Mouse (Mus musculus) left cerebral cortex, adult 18-20 months (tissue): ENCODE results near the gene Srrm3. TPM values are rescaled to one million over a fixed set of nuclear protein-coding genes. Genes with fewer than 3 reads are reported as not detected.

Source experiments
- DNase-seq, 2 experiments: peaks; one replicate each; pipeline ENCODE4 v3.0.0; 2021 to 2022; ENCODE audit warnings: low spot score in 2 of 2, mixed read lengths in 1 of 2
- total RNA-seq, 2 experiments: library from RNA; stranded (reverse); gene quantifications; 2 replicates each; pipeline ENCODE4 v1.2.3; 2021

Gene Srrm3
- total RNA-seq, 2 experiments from 2014 or later: 94.9 to 95.4 TPM

GRCm38 (mm10) chr5:135869661-135870423 is 63.2 kb downstream of the Srrm3 start:
- no peak for DNase-seq

GRCm38 (mm10) chr5:135870505-135870904 is 63.8 kb downstream of the Srrm3 start:
- DNase-seq: no peak

- DNase-seq: no peak
Observed at GRCm38 (mm10) chr5:135872996-135873395, 66.3 kb downstream of the Srrm3 start.

GRCm38 (mm10) chr5:135873753-135874152 is 67.1 kb downstream of the Srrm3 start:
- DNase-seq: no peak

GRCm38 (mm10) chr5:135877180-135877579 is 70.5 kb downstream of the Srrm3 start:
- peak; percentile 52 to 63 for DNase-seq

GRCm38 (mm10) chr5:135877831-135878231 is 71.1 kb downstream of the Srrm3 start:
- DNase-seq: peak; percentile 47 to 62

GRCm38 (mm10) chr5:135879449-135880158 is 72.9 kb downstream of the Srrm3 start:
- DNase-seq: no peak

GRCm38 (mm10) chr5:135884641-135885040 is 78.0 kb downstream of the Srrm3 start:
- DNase-seq: no peak

- DNase-seq: no peak
Observed at GRCm38 (mm10) chr5:135887675-135888102, 81.0 kb downstream of the Srrm3 start, which contains the start of gene Hspb1. Gene Hspb1 (plus strand): TSS chr5:135887919.

GRCm38 (mm10) chr5:135888405-135889215 is 81.9 kb downstream of the Srrm3 start:
- DNase-seq: no peak

GRCm38 (mm10) chr5:135890323-135890722 is 83.6 kb downstream of the Srrm3 start:
- DNase-seq: no peak

GRCm38 (mm10) chr5:135890920-135891319 is 84.2 kb downstream of the Srrm3 start:
- no peak for DNase-seq

- DNase-seq: no peak
Observed at GRCm38 (mm10) chr5:135892589-135893351, 86.1 kb downstream of the Srrm3 start.

GRCm38 (mm10) chr5:135894958-135895357 is 88.3 kb downstream of the Srrm3 start:
- no peak for DNase-seq

GRCm38 (mm10) chr5:135898028-135898427 is 91.3 kb downstream of the Srrm3 start:
- peak in 1 of 2 experiments; percentile 63 for DNase-seq

GRCm38 (mm10) chr5:135898995-135899394 is 92.3 kb downstream of the Srrm3 start:
- no peak for DNase-seq

GRCm38 (mm10) chr5:135899833-135900232 is 93.1 kb downstream of the Srrm3 start:
- no peak for DNase-seq

GRCm38 (mm10) chr5:135900701-135901100 is 94.0 kb downstream of the Srrm3 start:
- DNase-seq: no peak

GRCm38 (mm10) chr5:135901354-135902095 is 94.8 kb downstream of the Srrm3 start:
- no peak for DNase-seq

GRCm38 (mm10) chr5:135903058-135903457 is 96.4 kb downstream of the Srrm3 start:
- no peak for DNase-seq
